Mouse (Mus musculus): ENCODE measurements around the gene Atp6v0a4.

Gene Atp6v0a4

GRCm38 (mm10) chr6:38124882-38125281 is 496 bp upstream of the Atp6v0a4 start:
- DNase-seq = no peak

GRCm38 (mm10) chr6:38123471-38124206 is 747 bp downstream of the Atp6v0a4 start:
- DNase-seq = no peak

GRCm38 (mm10) chr6:38122791-38123190 is 1.6 kb downstream of the Atp6v0a4 start:
- no peak for DNase-seq

DNA sequence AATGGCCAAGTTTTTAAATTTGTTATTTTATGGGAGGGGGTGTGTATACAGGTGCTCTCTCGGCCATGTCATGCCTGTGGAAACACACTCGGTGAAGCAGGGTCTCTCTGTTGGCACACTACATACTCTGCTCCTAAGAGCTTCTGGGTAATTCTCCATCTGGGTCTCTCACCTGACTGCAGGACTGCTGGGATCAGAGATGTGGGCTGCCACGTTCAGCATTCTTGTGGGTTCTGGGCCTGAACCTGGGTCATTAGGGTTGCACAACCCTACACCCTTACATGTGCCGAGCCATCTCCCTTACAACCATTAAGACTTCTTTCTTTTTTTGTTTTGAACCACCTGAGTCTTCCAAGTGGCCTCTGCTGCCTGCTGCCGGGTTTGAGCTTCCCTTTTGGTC is 2.5 kb downstream of the Atp6v0a4 start:
- DNase-seq = no peak

DNA sequence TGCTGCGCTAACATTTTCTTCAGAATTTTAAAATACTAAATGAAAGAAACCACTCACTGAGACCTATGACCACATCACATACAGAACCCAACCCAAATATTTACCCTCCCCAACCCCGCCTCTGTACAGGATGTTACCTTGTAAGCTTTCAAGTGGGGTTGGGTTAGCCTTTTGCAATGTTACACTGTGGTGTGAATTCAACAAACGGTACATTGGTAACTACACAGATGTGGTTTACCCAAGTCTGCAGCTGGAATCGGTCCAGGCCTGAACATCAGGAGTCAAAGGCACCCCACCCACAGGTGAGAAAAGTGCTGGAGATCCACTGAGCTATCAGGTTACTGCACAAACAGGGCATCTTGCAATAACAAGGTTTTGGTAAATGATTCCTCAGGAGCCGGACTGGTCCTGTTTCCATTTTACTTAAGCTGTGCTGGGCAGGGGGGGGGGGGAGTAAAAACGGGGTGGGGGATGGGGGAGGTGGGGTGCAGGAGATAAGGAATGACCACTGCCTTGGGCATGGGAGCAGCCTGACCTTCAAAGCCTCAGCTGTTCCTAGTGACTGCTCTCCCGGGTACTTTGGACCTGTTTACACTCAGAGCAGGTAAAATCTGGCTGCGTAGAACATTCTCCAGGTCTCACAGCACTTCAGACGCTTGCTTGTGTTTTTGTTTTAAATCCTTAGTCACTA is 3.6 kb downstream of the Atp6v0a4 start:
- DNase-seq = no peak

DNA sequence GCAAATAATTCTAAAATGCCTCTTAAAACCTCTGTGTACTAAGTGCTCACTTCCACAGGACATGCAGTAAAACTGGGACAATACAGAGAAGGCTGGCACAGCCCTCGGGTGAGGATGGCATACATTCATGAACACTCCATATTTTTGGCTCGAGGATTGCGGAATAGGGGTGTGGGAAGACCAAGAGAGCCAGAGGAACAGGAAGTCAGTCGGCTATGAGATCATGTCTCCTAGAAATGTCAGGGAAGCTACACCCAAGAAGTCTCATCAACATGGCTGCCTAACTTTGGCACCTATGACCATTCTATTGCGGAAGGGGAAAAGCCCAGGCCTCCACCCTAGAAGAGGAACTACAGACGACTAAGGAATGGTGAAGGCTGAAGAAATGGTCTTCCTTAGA is 6.0 kb downstream of the Atp6v0a4 start:
- DNase-seq = no peak

DNA sequence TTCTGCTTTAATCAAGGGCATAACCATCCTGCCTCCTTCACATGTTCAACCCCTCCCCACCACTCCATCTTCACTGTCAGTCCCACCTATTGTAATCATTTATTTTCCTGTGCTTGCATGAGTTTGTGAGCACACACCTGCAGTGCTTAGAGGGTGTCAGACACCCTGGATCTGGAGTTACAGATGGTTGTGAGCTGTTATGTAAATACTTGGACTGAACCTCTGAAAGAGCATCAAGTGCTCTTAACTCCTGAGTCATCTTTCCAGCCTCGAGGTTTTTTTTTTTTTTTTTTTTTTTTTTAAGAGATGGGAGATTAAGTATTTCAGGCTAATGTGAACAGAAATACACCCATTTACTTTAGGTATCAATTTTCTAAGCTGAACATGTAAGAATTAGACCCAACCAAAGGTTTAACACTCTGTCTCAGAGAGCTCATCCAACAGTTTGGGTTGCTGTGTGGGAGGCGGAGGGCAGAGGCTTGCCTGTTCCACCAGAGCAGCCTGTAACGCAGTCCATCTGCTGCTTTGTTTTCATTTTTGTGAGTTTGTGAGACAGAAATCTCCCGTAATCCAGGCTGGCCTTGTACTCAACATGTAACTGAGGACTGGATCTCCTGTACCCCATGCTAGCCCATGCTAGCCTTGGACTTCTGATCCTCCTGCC is 8.1 kb downstream of the Atp6v0a4 start:
- no peak for DNase-seq

DNA sequence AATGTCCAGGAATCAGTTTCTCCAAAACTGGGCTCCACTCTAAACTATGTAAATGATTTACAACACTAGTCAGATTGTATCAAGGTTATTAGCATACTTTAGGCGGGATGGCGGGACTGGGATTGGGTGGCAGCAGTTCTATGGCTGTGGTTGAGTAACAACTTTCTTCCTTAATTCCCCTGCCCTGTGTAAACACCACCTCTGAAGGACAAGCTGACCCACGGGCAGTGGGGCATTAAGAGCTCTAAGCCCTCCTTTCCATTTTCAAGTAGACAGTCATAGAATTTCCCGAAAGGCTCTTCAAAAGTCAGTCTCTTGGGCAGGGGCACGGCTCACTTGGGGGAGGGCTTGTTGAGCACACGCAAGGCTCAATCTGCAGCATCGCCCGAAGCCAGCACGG is 13.5 kb downstream of the Atp6v0a4 start:
- DNase-seq = no peak

DNA sequence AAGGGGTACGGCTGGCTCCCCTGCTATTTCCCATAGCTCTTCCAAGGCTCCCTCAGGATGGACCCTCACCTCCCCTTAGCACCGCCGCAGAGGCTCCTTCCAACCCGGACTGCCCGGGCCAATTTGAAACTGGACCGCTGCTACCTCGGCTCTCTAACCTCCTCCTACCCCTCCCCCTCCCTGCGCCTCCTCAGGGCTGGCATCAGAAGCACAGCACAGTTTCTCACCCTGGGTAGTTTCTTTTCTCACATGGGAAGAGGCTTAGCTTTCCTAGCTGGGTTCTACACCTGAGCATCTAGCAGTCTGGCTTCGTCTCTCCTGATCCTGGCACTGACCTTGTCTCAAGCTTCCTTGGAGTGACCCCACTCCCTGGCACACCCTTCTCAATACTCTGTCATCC is 14.5 kb downstream of the Atp6v0a4 start:
- no peak for DNase-seq

- no peak for DNase-seq
Observed at GRCm38 (mm10) chr6:38109160-38109795, 15.1 kb downstream of the Atp6v0a4 start, which contains the start of gene Tmem213. Gene Tmem213, plus strand, starts transcription at chr6:38109255.

GRCm38 (mm10) chr6:38108449-38108848 is 15.9 kb downstream of the Atp6v0a4 start:
- no peak for DNase-seq

DNA sequence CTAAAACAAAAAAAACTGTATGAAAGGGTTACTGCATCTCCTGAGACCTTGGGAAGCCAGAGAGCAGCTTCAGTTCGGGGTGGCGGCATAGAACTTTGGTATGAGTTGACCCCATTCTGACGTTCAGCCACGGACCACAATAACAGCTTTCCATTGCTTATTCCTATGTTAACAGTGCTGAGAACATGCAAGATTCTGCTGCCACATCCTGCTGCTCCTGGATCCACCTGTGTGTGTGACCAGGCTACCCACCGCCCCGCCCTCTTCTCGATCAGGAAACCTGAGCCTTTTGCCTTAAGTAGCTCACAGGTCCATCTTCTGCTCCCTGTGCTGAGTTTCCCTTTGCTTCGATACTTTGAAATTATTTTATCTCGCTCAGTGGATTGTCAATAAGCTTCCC is 18.5 kb downstream of the Atp6v0a4 start:
- DNase-seq = no peak

- DNase-seq = no peak
Observed at GRCm38 (mm10) chr6:38103775-38104174, 20.6 kb downstream of the Atp6v0a4 start.

DNA sequence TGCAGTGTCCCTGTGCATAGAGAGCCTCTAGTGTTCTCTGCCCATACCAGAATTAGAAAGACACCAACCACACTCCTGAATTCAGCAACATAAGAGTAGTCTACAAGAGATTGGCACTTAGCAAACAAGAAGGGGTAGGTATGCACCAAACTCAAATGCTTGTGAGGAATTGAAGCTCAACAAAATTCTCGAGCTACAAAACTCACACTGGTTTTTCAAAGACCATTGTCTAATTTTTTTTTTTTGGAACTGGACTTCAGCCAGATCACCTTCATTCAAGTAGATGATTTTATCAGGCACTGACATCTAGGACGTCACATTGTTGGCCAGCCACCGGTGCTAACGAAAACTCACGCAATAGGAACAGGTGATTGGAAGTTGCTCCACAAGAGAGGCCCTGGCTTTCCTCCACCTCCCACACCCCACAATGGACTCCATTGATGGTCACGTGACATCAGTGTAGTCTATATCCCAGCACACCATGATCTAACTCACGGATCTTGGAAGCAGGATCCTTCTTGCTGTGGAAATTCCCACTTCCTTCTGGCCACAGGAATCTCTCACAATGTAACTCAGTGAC is 22.1 kb downstream of the Atp6v0a4 start:
- DNase-seq = no peak

DNA sequence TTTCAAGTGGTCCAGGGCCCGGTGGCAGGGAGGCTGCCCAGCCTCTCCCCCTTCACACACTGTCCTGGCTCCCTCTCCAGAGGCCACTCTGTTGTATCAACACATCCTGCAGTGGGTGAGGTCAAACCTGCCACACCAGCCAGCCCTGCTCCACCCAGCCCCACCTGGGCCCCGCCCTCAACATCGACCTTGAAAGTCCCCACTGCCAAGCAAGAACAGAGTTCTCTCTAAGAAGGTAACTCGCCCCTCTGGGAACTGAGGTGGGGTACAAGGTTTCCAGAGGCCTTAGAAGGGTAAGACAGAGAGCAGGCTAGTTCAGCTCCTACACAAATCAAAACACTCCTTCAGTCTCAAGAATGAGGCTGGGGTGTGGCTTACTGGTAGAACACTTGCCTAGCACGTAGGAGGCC is 27.4 kb downstream of the Atp6v0a4 start:
- DNase-seq = no peak

GRCm38 (mm10) chr6:38094701-38095100 is 29.7 kb downstream of the Atp6v0a4 start:
- DNase-seq = no peak

GRCm38 (mm10) chr6:38092539-38092938 is 31.8 kb downstream of the Atp6v0a4 start:
- DNase-seq = no peak

DNA sequence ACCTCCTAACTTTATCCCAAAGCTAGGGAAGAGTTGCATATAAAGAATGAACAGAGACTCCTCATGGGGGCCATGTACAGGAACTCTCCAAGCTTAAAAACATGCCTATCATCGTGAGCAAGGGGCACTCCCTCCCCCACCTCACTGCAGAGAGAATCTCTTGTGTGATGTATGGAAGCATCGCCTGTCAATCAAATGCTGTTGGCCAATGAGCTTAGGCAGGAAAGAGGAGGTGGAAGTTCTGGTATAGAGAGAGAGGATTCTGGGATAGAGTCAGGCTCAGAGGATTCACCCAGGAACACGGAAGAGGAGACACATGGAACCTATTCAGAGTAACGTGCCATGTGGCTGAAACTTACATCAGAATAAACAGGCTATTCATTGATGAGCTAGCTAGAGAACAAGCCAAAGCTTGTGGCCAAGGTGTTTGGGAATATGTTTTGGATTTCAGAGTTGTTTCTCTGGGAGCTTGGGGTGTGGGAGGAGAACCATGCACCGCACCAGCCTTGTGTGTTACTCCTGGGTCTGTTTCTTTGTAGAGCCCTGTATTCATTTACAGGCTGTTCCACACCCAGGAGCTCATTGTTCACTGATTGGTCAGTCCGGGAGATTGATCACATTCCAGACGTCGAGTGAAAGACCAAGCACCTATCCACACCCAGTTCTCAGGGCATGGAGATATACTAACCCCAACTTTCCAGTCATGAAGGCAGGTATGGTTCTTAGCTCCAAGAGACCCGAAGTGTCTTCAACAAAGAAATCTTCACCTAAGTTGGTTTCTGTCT is 37.0 kb downstream of the Atp6v0a4 start:
- DNase-seq = no peak

GRCm38 (mm10) chr6:38083204-38083603 is 41.2 kb downstream of the Atp6v0a4 start:
- DNase-seq = no peak

- DNase-seq = no peak
Observed at GRCm38 (mm10) chr6:38081727-38082341, 42.6 kb downstream of the Atp6v0a4 start.

DNA sequence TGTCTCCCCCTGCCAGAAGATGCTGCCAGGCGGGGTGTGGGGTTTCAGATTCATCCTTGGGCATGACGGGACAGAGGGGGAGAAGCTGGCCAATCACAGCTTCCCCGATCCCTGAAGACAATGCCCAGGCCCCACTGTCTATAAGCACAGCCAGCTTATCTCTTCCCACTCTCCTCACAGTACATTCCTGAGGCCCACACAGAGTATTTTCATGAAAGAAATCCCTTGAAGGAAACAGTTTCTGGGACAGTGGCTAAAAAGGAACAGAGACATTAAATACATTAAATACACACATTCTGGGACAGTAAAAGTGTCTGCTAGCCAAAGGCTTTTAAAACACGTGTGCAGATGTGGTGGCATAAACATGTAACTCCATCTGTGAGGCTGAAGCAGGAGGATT is 44.0 kb downstream of the Atp6v0a4 start:
- no peak for DNase-seq

DNA sequence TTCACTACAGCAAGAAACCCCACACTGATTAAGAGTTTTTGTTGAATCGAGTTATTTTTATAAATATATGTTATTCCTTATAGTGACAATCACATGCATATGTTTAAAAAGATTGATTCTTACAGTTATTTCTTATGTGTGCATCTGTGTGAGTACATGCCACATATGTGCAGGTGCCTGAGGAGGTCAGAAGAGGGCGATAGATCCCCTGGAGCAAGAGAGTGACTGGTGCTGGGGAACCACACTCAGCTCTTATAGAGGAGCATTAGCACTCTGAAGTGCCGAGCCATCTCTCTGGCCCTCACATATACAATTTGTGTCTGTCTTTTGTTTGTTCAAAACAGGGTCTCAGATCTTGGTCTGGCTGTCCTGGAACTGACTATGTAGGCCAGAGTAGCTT is 50.8 kb downstream of the Atp6v0a4 start:
- DNase-seq = no peak
